Mouse (Mus musculus) kidney, adult 11 months (tissue): ENCODE results near the gene Nckipsd.
A peak's percentile ranks its signal among the peaks of the same experiment; 100 is the strongest.

Experiments used
- DNase-seq: peaks from one replicate; pipeline ENCODE4 v3.0.0; 2022

Gene Nckipsd

GRCm38 (mm10) chr9:108805768-108806167 lies 2.4 kb upstream of the Nckipsd start:
- no peak for DNase-seq

GRCm38 (mm10) chr9:108806379-108806778 lies 1.8 kb upstream of the Nckipsd start:
- no peak for DNase-seq

- no peak for DNase-seq
These were observed 1.3 kb upstream of the Nckipsd start for GRCm38 (mm10) chr9:108806831-108807230.

GRCm38 (mm10) chr9:108807674-108808073 lies 494 bp upstream of the Nckipsd start:
- no peak for DNase-seq

GRCm38 (mm10) chr9:108809188-108809587 lies 1.0 kb downstream of the Nckipsd start:
- DNase-seq: peak; percentile 46

GRCm38 (mm10) chr9:108809723-108810122 lies 1.6 kb downstream of the Nckipsd start:
- no peak for DNase-seq

GRCm38 (mm10) chr9:108810516-108810915 lies 2.3 kb downstream of the Nckipsd start:
- DNase-seq: no peak

GRCm38 (mm10) chr9:108815557-108815956 lies 7.4 kb downstream of the Nckipsd start:
- no peak for DNase-seq

GRCm38 (mm10) chr9:108819495-108819894 lies 11.3 kb downstream of the Nckipsd start:
- no peak for DNase-seq

GRCm38 (mm10) chr9:108820077-108820476 lies 11.9 kb downstream of the Nckipsd start:
- DNase-seq: no peak

GRCm38 (mm10) chr9:108824144-108824685 lies 16.0 kb downstream of the Nckipsd start:
- no peak for DNase-seq

- DNase-seq: no peak
These were observed 16.7 kb downstream of the Nckipsd start for GRCm38 (mm10) chr9:108824755-108825413.

GRCm38 (mm10) chr9:108825820-108826699 lies 17.9 kb downstream of the Nckipsd start, which contains the start of gene Celsr3:
Gene Celsr3, plus strand, starts transcription at chr9:108826320.
- no peak for DNase-seq

GRCm38 (mm10) chr9:108826700-108827340 lies 18.7 kb downstream of the Nckipsd start:
- DNase-seq: peak; percentile 39

GRCm38 (mm10) chr9:108827454-108827853 lies 19.3 kb downstream of the Nckipsd start:
- DNase-seq: no peak

GRCm38 (mm10) chr9:108827906-108828305 lies 19.7 kb downstream of the Nckipsd start:
- no peak for DNase-seq

- no peak for DNase-seq
These were observed 23.5 kb downstream of the Nckipsd start for GRCm38 (mm10) chr9:108831637-108832036.

GRCm38 (mm10) chr9:108832390-108833108 lies 24.4 kb downstream of the Nckipsd start:
- DNase-seq: peak; percentile 94

- peak; percentile 87 for DNase-seq
These were observed 34.8 kb downstream of the Nckipsd start for GRCm38 (mm10) chr9:108842989-108843388.

- no peak for DNase-seq
These were observed 37.2 kb downstream of the Nckipsd start for GRCm38 (mm10) chr9:108845390-108845789.

GRCm38 (mm10) chr9:108847374-108847773 lies 39.2 kb downstream of the Nckipsd start:
- peak; percentile 67 for DNase-seq

- no peak for DNase-seq
These were observed 40.3 kb downstream of the Nckipsd start for GRCm38 (mm10) chr9:108848419-108848818.
